Mouse (Mus musculus) hindbrain, postnatal 0 days (tissue): ENCODE data around the gene Zfp811. TPM values are rescaled to one million over a fixed set of nuclear protein-coding genes. Genes with fewer than 3 reads are reported as not detected.
"Not testable (repeated sequence)": the region's sequence is repeated elsewhere in the genome, so short reads cannot be mapped to it uniquely, and the experiment has no call there.

Source experiments
- ATAC-seq: fragments of 200-750 bp; cut with Nextera tagmentation; 2 replicates; pipeline ENCODE4 v1.8.0; 2017; ENCODE audit warnings: mild to moderate bottlenecking, moderate TSS enrichment, moderate library complexity
- DNase-seq: peaks from one replicate; pipeline ENCODE4 v3.0.0-alpha.2; 2015; ENCODE audit warnings: low spot score
- H3K27ac ChIP-seq: fragments of 300-500 bp; sonication (generic); 2 replicates; pipeline ENCODE4 v1.5.1; 2014; ENCODE audit warnings: mild to moderate bottlenecking
- H3K27me3 ChIP-seq: fragments of 300-500 bp; sonication (generic); 2 replicates; pipeline ENCODE4 v1.6.1; 2014; ENCODE audit warnings: low read length, mixed read lengths; ENCODE audit not compliant: insufficient read depth
- H3K36me3 ChIP-seq: fragments of 300-500 bp; sonication (generic); 2 replicates; pipeline ENCODE4 v1.6.1; 2014; ENCODE audit warnings: low read length, mixed read lengths; ENCODE audit not compliant: insufficient read depth
- H3K4me1 ChIP-seq: fragments of 300-500 bp; sonication (generic); 2 replicates; pipeline ENCODE4 v1.6.1; 2014; ENCODE audit warnings: antibody characterized with exemption, low read length, mixed read lengths; ENCODE audit not compliant: insufficient read depth
- H3K4me2 ChIP-seq: fragments of 300-500 bp; sonication (generic); 2 replicates; pipeline ENCODE4 v1.6.1; 2014; ENCODE audit warnings: low read depth, mild to moderate bottlenecking, low read length, moderate library complexity, mixed read lengths
- H3K4me3 ChIP-seq: fragments of 300-500 bp; sonication (generic); 2 replicates; pipeline ENCODE4 v1.5.1; 2014; ENCODE audit warnings: low read length
- H3K9ac ChIP-seq: fragments of 300-500 bp; sonication (generic); replicated peaks from 2 replicates; pipeline ENCODE4 v1.6.1; 2014; ENCODE audit warnings: mild to moderate bottlenecking, low read length, moderate library complexity, mixed read lengths
- H3K9me3 ChIP-seq: fragments of 300-500 bp; sonication (generic); 2 replicates; pipeline ENCODE4 v1.6.1; 2016; ENCODE audit warnings: low read length, mixed read lengths
- CTCF ChIP-seq: IDR thresholded peaks from 2 replicates; pipeline ENCODE4 v1.5.1; 2016; ENCODE audit warnings: antibody characterized with exemption, control low read depth, low read depth
- WGBS: fragments of 180-500 bp; shearing (Covaris S2); extraction: QIAGEN DNeasy Blood & Tissue Kit; methylation state at CpG from one replicate; pipeline ENCODE4 v1.1.7; 2014; 5-methylcytosine and 5-hydroxymethylcytosine counted together
- polyA plus RNA-seq: library from polyadenylated mRNA; unstranded; fragments of >200 nt; fragmentation: Nextera tagmentation; extraction: Ambion mirVana; gene quantifications from 2 replicates; pipeline ENCODE4 v1.2.1, GENCODE M21; 2015
- total RNA-seq: library from RNA; depleted of rRNA; stranded (reverse); fragments of >200 nt; gene quantifications from 2 replicates; pipeline ENCODE4 v1.2.3, GENCODE M21; 2014; rRNA removed

Zfp811 gene
- total RNA-seq = 13.1 and 15.7 TPM in 2 replicates
- polyA plus RNA-seq = 19.8 and 19.9 TPM in 2 replicates

DNA sequence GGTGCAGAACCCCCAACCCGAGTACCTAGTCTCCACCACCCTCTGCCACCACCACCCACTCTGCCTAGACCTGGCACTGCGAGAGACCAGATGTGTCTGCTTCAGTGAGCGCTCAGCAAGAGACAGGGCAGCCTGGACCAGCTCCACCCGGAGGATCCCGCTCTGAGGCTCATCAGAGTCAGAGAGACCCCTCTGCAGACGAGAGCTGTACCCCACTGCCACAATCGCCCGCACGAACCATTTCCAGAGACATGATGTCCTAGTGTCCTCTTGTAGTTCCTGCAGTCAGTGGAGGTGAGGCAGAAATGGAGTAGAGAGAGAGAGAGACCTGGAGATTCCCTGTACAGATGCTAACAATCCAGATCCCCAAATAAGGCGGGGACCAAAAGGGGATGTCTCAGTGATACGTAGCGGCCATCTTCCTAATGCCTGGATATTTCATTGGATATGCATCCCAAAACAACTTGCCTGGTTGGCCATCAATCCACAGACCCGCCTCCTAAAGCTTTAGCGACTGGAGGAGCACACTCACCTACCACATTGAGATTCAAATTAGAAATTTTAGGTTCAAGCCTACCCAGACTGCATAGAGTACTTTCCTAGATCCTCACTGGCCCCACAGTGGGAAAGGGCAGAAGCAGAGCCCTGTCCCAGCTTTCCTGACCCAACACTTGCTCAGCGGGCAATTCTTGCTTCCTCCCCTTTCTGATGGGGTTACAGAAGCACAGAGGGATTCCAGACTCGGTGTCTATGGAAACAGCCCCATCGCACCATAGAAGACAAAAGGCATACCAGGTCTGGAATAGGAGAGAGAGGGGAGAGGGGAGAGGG lies at the start of gene Zfp811:
TSS of gene Zfp811 (minus strand) at position 388 of the 831 bp plus-strand sequence.
- Histone ChIP-seq H3K9ac (peak within 1 kb of the TSS; percentile 74), H3K4me1 (peaks cover 5% of the 10 kb centered on the region), H3K27ac (peak within 1 kb of the TSS; percentile 94), H3K4me3 (peak within 1 kb of the TSS; percentile 63), H3K27me3 (no peaks in the 10 kb centered on the region), H3K4me2 (peak within 1 kb of the TSS; percentile 79), H3K9me3 (no peaks in the 10 kb centered on the region), H3K36me3 (no peaks in the 10 kb centered on the region)
- peak; percentile 33 for TF ChIP-seq CTCF
- peak; percentile 95 for ATAC-seq
- WGBS = under 1% methylated on average over 17 of the region's 17 CpGs
- DNase-seq = peak; percentile 92

DNA sequence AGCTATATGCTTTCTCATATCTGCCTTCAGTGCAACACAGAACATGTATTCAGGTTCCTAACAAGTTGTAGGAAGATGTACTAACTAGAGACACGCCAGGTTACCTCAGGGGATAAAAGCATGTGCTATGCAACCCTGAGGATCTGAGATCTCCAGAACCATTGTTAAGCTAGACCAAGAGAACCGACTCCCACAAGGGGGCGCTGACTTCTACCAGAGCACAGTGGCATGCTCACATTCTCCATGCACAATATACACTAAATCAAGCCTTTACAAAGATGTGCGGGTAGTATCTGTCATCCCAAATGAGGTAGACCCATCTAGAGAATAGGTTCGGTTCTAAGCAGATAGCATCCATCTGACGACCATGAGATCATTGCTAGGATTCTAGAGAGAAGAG lies 47.0 kb upstream of the Zfp811 start:
- DNase-seq, H3K9ac ChIP-seq, H3K27me3 ChIP-seq, H3K4me1 ChIP-seq, H3K27ac ChIP-seq, H3K4me3 ChIP-seq, H3K9me3 ChIP-seq, H3K36me3 ChIP-seq, ATAC-seq, H3K4me2 ChIP-seq: not testable (repeated sequence)
- 69% methylated on average over 3 of the region's 6 CpGs for WGBS

- no peak overlapping the region for H3K27ac ChIP-seq
- H3K9ac ChIP-seq = no peak overlapping the region
- DNase-seq = no peak
- no peak for TF ChIP-seq CTCF
- no peaks in the 10 kb centered on the region for H3K36me3 ChIP-seq
- H3K4me1 ChIP-seq = no peaks in the 10 kb centered on the region
- no peak overlapping the region for H3K4me2 ChIP-seq
- no peaks in the 10 kb centered on the region for H3K27me3 ChIP-seq
- H3K4me3 ChIP-seq = no peak overlapping the region
- no peaks in the 10 kb centered on the region for H3K9me3 ChIP-seq
- 26% methylated on average over 7 of the region's 7 CpGs for WGBS
- no peak for ATAC-seq
Measured at GRCm38 (mm10) chr17:32851581-32851980, 41.9 kb upstream of the Zfp811 start.

DNA sequence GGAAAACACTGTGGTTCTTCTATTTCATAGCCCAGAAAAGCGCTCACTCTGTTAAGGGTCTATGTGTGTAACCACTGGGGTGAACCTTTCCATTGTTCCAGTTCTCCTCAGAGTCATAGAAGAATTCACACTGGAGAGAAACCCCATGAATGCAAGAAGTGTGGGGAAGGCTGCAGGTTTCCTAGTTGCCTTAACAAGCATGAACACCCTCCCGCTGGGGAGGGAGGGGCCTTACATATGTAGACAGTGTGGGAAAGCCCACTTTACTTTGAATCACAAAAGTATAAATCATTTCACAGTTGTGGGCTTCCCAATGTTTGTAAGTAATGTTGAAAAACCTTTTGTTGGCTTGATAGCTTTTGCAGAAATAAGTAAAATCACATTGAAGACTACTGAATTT lies 31.7 kb upstream of the Zfp811 start:
- no peak for ATAC-seq
- no peak overlapping the region for H3K27ac ChIP-seq
- no peak for TF ChIP-seq CTCF
- 30% methylated on average over 2 of the region's 2 CpGs for WGBS
- no peaks in the 10 kb centered on the region for H3K36me3 ChIP-seq
- H3K4me1 ChIP-seq = no peaks in the 10 kb centered on the region
- no peak for DNase-seq
- 0 out of 2 replicates have a peak, but pooled peaks cover 5% of the 10 kb centered on the region for H3K9me3 ChIP-seq
- H3K4me2 ChIP-seq = no peak overlapping the region
- H3K27me3 ChIP-seq = no peaks in the 10 kb centered on the region
- H3K4me3 ChIP-seq = no peak overlapping the region
- no peak overlapping the region for H3K9ac ChIP-seq

DNA sequence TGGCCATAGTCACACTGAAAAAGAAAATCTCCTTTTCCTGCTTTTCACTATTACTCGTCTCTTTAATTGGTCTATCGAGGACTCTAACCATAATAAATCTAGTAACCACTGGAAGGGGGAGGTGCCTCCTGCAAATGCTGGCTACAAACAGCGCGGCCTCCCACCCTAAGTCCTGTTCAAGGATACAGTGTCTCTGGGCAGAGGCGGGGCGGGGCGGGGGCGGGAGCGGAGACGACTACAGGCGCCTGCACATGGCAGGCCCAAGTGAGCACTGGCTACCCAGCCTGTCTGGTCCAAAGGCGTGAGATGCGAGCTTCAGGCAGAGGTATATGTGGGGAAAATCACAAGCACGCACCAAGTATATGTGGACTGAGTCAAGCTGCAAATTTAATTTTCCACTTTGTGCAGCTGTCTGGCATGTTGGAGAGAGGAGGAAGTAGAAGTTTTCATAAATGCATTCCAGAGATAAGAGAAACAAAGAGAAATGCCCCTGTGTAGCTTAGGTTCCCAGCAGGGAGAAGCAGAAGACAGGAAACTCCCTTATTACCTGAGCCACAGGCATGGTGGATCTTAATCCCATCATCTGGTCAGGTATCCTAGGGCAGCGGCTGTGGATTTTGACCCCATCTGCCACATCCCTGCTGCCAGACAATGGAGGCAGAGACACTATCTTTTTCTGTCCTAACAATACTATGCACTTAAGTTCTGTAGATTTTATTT lies 29.5 kb upstream of the Zfp811 start:
- no peaks in the 10 kb centered on the region for H3K4me1 ChIP-seq
- no peak overlapping the region for H3K4me3 ChIP-seq
- WGBS = 38% methylated on average over 15 of the region's 15 CpGs
- no peaks in the 10 kb centered on the region for H3K36me3 ChIP-seq
- ATAC-seq (no peak), DNase-seq (no peak)
- H3K27ac ChIP-seq = no peak overlapping the region
- H3K9ac ChIP-seq = no peak overlapping the region
- H3K4me2 ChIP-seq = no peak overlapping the region
- TF ChIP-seq CTCF = no peak
- 0 out of 2 replicates have a peak, but pooled peaks cover 5% of the 10 kb centered on the region for H3K9me3 ChIP-seq
- H3K27me3 ChIP-seq = no peaks in the 10 kb centered on the region

- no peaks in the 10 kb centered on the region for H3K9me3 ChIP-seq
- ATAC-seq (no peak), DNase-seq (no peak)
- H3K27me3 ChIP-seq = no peaks in the 10 kb centered on the region
- no peaks in the 10 kb centered on the region for H3K36me3 ChIP-seq
- peak overlapping the region; percentile 87 for H3K4me3 ChIP-seq
- H3K27ac ChIP-seq = no peak overlapping the region
- H3K4me1 ChIP-seq = peaks cover 12% of the 10 kb centered on the region
- H3K9ac ChIP-seq = no peak overlapping the region; the same call in 1 of the 2 replicates
- 32% methylated on average over 3 of the region's 3 CpGs for WGBS
- peak overlapping the region; percentile 83 for H3K4me2 ChIP-seq
- TF ChIP-seq CTCF = no peak
Measured at GRCm38 (mm10) chr17:32830418-32830782, 20.7 kb upstream of the Zfp811 start.
